In the genomic region with DNA sequence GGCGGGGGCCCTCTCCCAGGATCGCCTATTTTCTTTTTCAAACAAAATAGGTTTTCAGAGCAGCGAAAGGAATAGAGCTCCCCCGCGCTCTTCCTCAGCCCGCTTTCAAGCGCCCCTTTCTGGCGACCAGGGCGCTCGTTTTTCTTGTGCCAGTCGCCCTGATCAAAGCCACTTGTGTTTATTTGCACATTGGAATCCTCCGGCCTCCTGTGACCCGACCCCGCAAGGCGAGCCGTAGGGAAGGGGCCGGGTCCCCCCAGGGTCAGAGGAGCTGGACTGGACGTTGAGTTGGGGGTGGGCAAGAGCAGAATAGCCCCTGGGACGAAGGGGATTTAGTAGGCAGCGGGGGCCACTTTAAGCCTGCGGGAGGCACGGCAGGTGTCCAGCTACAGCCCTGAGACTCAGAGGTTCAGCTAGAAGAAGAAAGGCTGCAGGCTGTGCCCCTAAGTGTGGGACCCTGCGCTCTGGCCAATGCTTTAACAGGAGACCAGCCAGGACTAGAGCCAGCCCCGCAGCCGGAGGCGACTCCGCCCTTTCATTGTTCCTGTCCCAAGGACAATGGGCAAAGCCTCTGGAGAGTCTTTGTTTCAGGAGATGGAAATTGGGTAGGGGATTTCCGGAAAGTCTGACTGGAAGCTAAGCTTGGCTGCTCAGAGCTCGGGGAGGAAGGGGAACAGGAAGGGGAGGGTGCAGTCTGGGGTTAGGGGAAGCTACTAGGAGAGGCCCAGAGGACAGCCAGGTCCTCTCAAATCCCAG, we compare ENCODE assay signal across 8 mouse cellular contexts.
DNase-seq lines count a peak whose midpoint lies in the region; ATAC-seq lines count a peak whose summit lies in the region.

No protein-coding gene starts in this region.

- no peaks in the 10 kb centered on the region for H3K9me3 ChIP-seq in forebrain, embryonic 10.5 days
- H3K9me3 ChIP-seq in neural tube, embryonic 15.5 days (replicated peaks): no peaks in the 10 kb centered on the region

- WGBS in forebrain, embryonic 10.5 days: under 1% methylated on average over 29 of the region's 29 CpGs
- 2% methylated on average over 29 of the region's 29 CpGs for WGBS in neural tube, embryonic 15.5 days

- H3K27ac ChIP-seq in forebrain, embryonic 10.5 days: peak overlapping the region; percentile 96
- peak overlapping the region; percentile 81 for H3K27ac ChIP-seq in neural tube, embryonic 15.5 days (replicated peaks)

- H3K4me1 ChIP-seq in forebrain, embryonic 10.5 days: peaks cover 33% of the 10 kb centered on the region
- H3K4me1 ChIP-seq in neural tube, embryonic 15.5 days: peaks cover 24% of the 10 kb centered on the region

- H3K27me3 ChIP-seq in forebrain, embryonic 10.5 days (ENCODE audit: poor library complexity, severe bottlenecking): no peaks in the 10 kb centered on the region
- H3K27me3 ChIP-seq in neural tube, embryonic 15.5 days (replicated peaks): no peaks in the 10 kb centered on the region

- intact Hi-C loops in heart, postnatal 10 days (cut with DNase I): loop anchor here (2.0 to 5.0 kb wide), 4 partner anchors 24 to 96 kb away; partner anchors contain the start of gene Sox13

- H3K9ac ChIP-seq in neural tube, embryonic 15.5 days (replicated peaks): peak overlapping the region; percentile 51

- peak; percentile 63 for ATAC-seq in neural tube, embryonic 15.5 days (ENCODE audit: low FRiP score)

- H3K36me3 ChIP-seq in forebrain, embryonic 10.5 days (replicated peaks): no peaks in the 10 kb centered on the region
- no peaks in the 10 kb centered on the region for H3K36me3 ChIP-seq in neural tube, embryonic 15.5 days

- peak overlapping the region; percentile 52 for H3K4me3 ChIP-seq in forebrain, embryonic 10.5 days
- peak overlapping the region; percentile 34 for H3K4me3 ChIP-seq in neural tube, embryonic 15.5 days (replicated peaks)

- peak overlapping the region; percentile 77 for H3K4me2 ChIP-seq in neural tube, embryonic 15.5 days

- DNase-seq in cerebellum, postnatal 10 days: peak; percentile 48 to 50
- DNase-seq in cerebellum, adult 9-11 months: no peak
- peak; percentile 85 for DNase-seq in forebrain, embryonic 10.5 days (ENCODE audit: extremely low spot score, low spot score)
- peak; percentile 67 to 76 for DNase-seq in heart, postnatal 10 days
- peak; percentile 79 for DNase-seq in kidney, postnatal 14 days
- DNase-seq in lung, adult 18-20 months: peak; percentile 55 to 70
- peak; percentile 47 for DNase-seq in thymus, postnatal 25 days
